Mouse (Mus musculus) lung, postnatal 0 days (tissue): ENCODE measurements around the gene Arid5b.

Experiments
- CTCF ChIP-seq: IDR thresholded peaks from 2 replicates; pipeline ENCODE4 v1.5.1; 2016; ENCODE audit warnings: antibody characterized with exemption, mild to moderate bottlenecking
- EP300 ChIP-seq: IDR thresholded peaks from 2 replicates; pipeline ENCODE4 v1.6.1; 2016; ENCODE audit warnings: antibody characterized with exemption, mild to moderate bottlenecking, control low read depth

DNA sequence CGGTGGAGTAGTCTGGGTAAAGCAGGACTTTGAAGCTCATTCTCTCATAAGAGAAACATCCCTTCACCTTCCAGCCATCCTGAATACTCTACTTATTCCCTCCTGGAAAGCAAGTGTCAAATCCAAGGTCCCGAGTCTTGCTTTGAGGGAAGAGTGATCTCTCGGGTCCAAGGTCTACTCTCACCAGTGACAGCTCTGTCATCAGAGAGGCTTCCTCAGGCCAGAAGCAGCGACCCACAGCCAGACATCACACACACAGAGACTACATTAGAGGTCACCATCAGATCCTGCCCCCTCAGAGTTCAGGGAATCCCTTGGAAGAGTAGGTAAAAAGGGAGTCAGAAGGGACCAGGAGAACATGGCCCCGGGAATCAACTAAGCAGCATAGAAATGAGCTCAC, 140.4 kb downstream of the Arid5b start:
- TF ChIP-seq EP300 = no peak
- TF ChIP-seq CTCF = no peak
